Mouse (Mus musculus) embryonic fibroblast, embryonic 13.5 days (primary cell): ENCODE data around the gene Edem2.

Source experiments
- CTCF ChIP-seq: IDR thresholded peaks from 2 replicates; pipeline ENCODE4 v1.5.1; 2011; ENCODE audit warnings: mild to moderate bottlenecking, control low read depth, low read length, moderate library complexity, borderline replicate concordance; ENCODE audit not compliant: insufficient read depth
- POLR2A ChIP-seq: IDR thresholded peaks from 2 replicates; pipeline ENCODE4 v1.6.1; 2011; ENCODE audit warnings: low read depth, mild to moderate bottlenecking, control low read depth, low read length, moderate library complexity

- TF ChIP-seq CTCF, result no peak
- no peak for TF ChIP-seq POLR2A
These were observed 46.1 kb downstream of the Edem2 start for GRCm38 (mm10) chr2:155683137-155683536.
